Mouse (Mus musculus) thymus, adult 2 months (tissue): ENCODE data around the gene Mrpl22.

Source experiments
- CTCF ChIP-seq: fragments of 200-500 bp; IDR thresholded peaks from 2 replicates; pipeline ENCODE4 v1.5.1; 2012; ENCODE audit warnings: mild to moderate bottlenecking, control low read depth, low read length, moderate library complexity, borderline replicate concordance; ENCODE audit not compliant: control insufficient read depth, poor library complexity, insufficient read depth; ENCODE audit errors: extremely low read depth
- POLR2A ChIP-seq: fragments of 200-500 bp; IDR thresholded peaks from 2 replicates; pipeline ENCODE4 v1.6.1; 2012; ENCODE audit warnings: mild to moderate bottlenecking, low read length, control low read depth, moderate library complexity; ENCODE audit not compliant: control insufficient read depth, poor library complexity, insufficient read depth; ENCODE audit errors: extremely low read depth

DNA sequence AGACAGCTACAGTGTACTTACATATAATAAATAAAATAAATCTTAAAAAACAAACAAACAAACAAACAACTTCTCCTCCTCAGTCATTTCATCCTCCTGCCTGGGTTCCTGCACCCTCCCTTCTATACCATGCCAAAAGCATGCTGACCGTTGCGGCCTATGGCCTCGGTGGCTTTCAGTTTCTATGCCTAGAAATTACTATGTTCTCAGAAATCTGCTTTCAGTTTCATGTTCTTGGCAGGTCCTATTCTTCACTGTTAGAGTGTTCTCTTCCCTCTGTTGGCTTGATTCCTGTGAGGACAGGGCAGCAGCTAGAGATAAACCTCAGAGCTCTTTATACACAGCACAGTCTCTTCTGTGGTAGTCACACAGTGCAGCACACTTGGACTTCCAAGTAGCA, 12.1 kb downstream of the Mrpl22 start:
- TF ChIP-seq CTCF, result no peak
- no peak for TF ChIP-seq POLR2A
